Mouse (Mus musculus): Measurements from ENCODE around the gene Syna.

DNA sequence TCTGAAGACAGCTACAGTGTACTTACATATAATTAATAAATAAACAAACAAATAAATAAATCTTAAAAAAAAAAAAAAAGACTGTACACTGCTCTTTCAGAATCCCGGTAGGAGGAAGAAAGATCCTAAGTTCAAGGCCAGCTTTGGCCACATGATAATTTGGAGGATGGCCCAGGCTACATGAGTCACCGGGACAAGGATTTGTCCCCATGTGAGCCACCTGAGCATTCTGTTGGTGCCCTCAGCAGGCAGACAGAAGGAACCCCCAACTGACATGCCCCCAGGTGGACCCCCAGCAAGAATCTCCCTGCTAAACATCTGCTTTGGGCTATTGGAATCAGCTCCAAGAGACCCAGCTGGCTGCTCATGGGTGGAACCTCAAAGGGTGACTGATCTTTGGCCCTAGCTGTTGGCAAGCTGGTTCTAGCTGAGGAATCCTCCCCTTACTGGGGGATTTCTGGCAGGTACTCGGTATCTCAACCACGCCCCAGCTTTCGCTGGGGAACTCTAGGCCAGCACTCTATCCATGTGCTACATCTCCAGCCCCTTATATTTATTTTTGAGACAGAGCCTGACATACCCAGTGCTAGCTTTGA, 5.9 kb downstream of the Syna start:
- no peak for TF ChIP-seq CTCF (IDR thresholded peaks at IDR 0.05; ENCODE audit: control insufficient read depth, insufficient read depth, low read length)
- TF ChIP-seq POLR2A (IDR thresholded peaks at IDR 0.05; ENCODE audit: borderline replicate concordance, control insufficient read depth, low read depth, low read length), result no peak
